8 mouse cellular contexts compared by ENCODE assay signal in genomic region chr1:190911415-190912123, GRCm38 (mm10). TPM values are rescaled to one million over a fixed set of nuclear protein-coding genes. Genes with fewer than 3 reads are reported as not detected.
DNase-seq lines count a peak whose midpoint lies in the region; ATAC-seq and TF ChIP-seq lines count a peak whose summit lies in the region.

TSS of gene Rps6kc1 (minus strand) at chr1:190911770.

- H3K9me3 ChIP-seq in G1E (replicated peaks): no peaks in the 10 kb centered on the region
- H3K9me3 ChIP-seq in forebrain, embryonic 16.5 days (ENCODE audit: control insufficient read depth, low read length): no peaks in the 10 kb centered on the region
- H3K9me3 ChIP-seq in lung, embryonic 14.5 days (ENCODE audit: low read depth, low read length): no peaks in the 10 kb centered on the region

- under 1% methylated on average over 47 of the region's 47 CpGs for WGBS in forebrain, embryonic 16.5 days
- under 1% methylated on average over 47 of the region's 47 CpGs for WGBS in lung, embryonic 14.5 days
- under 1% methylated on average over 47 of the region's 47 CpGs for WGBS in olfactory bulb, adult 2 months

- peak; percentile 87 for ATAC-seq in G1E (ENCODE audit: extremely low read depth, insufficient number of reproducible peaks, low FRiP score, poor library complexity, severe bottlenecking)
- peak; percentile 96 for ATAC-seq in forebrain, embryonic 16.5 days
- ATAC-seq in lung, embryonic 14.5 days (ENCODE audit: insufficient read depth): peak; percentile 95

- peak within 1 kb of the TSS; percentile 78 for H3K27ac ChIP-seq in forebrain, embryonic 16.5 days (ENCODE audit: low read length)
- H3K27ac ChIP-seq in lung, embryonic 14.5 days (ENCODE audit: low read depth): no peak within 1 kb of the TSS
- H3K27ac ChIP-seq in olfactory bulb, adult 2 months (ENCODE audit: insufficient read depth, low read depth, low read length): peak within 1 kb of the TSS; percentile 36

- intact Hi-C loops in heart, postnatal 36 days (cut with DNase I): no loop called here

- peak; percentile 59 for TF ChIP-seq POLR2A in olfactory bulb, adult 2 months (IDR thresholded peaks at IDR 0.05; ENCODE audit: insufficient read depth, low read depth, low read length)

- peak within 1 kb of the TSS; percentile 83 for H3K9ac ChIP-seq in forebrain, embryonic 16.5 days (replicated peaks; ENCODE audit: low read depth, low read length)
- peak within 1 kb of the TSS; percentile 78 for H3K9ac ChIP-seq in lung, embryonic 14.5 days

- peaks cover 12% of the 10 kb centered on the region for H3K36me3 ChIP-seq in G1E (replicated peaks)
- H3K36me3 ChIP-seq in forebrain, embryonic 16.5 days (ENCODE audit: control insufficient read depth, insufficient read depth): no peaks in the 10 kb centered on the region
- H3K36me3 ChIP-seq in lung, embryonic 14.5 days (ENCODE audit: insufficient read depth): no peaks in the 10 kb centered on the region

- H3K4me2 ChIP-seq in forebrain, embryonic 16.5 days (ENCODE audit: low read length): peak within 1 kb of the TSS; percentile 95
- peak within 1 kb of the TSS; percentile 89 for H3K4me2 ChIP-seq in lung, embryonic 14.5 days

- no peaks in the 10 kb centered on the region for H3K27me3 ChIP-seq in G1E (ENCODE audit: insufficient read depth, low read length)
- no peaks in the 10 kb centered on the region; the same call in 1 of the 2 replicates for H3K27me3 ChIP-seq in forebrain, embryonic 16.5 days (replicated peaks; ENCODE audit: control insufficient read depth, insufficient read depth, low read length)
- no peaks in the 10 kb centered on the region for H3K27me3 ChIP-seq in lung, embryonic 14.5 days (ENCODE audit: insufficient read depth, low read length)

- peak within 1 kb of the TSS; percentile 97 for H3K4me3 ChIP-seq in G1E (ENCODE audit: low read depth, low read length)
- H3K4me3 ChIP-seq in forebrain, embryonic 16.5 days (replicated peaks; ENCODE audit: low read length): peak within 1 kb of the TSS; percentile 71
- peak within 1 kb of the TSS; percentile 80 for H3K4me3 ChIP-seq in lung, embryonic 14.5 days (ENCODE audit: low read depth, low read length)
- H3K4me3 ChIP-seq in olfactory bulb, adult 2 months (ENCODE audit: insufficient read depth, low read depth, low read length): peak within 1 kb of the TSS; percentile 65

- peak; percentile 58 for DNase-seq in G1E (ENCODE audit: low spot score)
- peak; percentile 82 to 83 for DNase-seq in cerebellum, adult 18-20 months
- peak; percentile 84 to 85 for DNase-seq in heart, postnatal 36 days
- DNase-seq in layer of hippocampus, adult 8-10 months (ENCODE audit: low spot score in 2 of 2): peak; percentile 77 to 83
- peak; percentile 88 for DNase-seq in lung, embryonic 14.5 days
- peak; percentile 38 to 39 for DNase-seq in thymus, adult 18-20 months

- peaks cover 37% of the 10 kb centered on the region for H3K4me1 ChIP-seq in G1E (ENCODE audit: insufficient read depth, low read depth, low read length)
- H3K4me1 ChIP-seq in forebrain, embryonic 16.5 days (replicated peaks; ENCODE audit: control insufficient read depth, insufficient read depth, low read length): peaks cover 17% of the 10 kb centered on the region
- peaks cover 9% of the 10 kb centered on the region; the same call in 1 of the 2 replicates for H3K4me1 ChIP-seq in lung, embryonic 14.5 days (ENCODE audit: insufficient read depth)
- H3K4me1 ChIP-seq in olfactory bulb, adult 2 months (ENCODE audit: control insufficient read depth, insufficient read depth, low read length): peaks cover 3% of the 10 kb centered on the region; the same call in 1 of the 2 replicates

- TF ChIP-seq CTCF in G1E (IDR thresholded peaks at IDR 0.05; ENCODE audit: low read depth, low read length): no peak
- no peak for TF ChIP-seq CTCF in lung, embryonic 14.5 days (IDR thresholded peaks at IDR 0.05; ENCODE audit: low read depth)
- TF ChIP-seq CTCF in olfactory bulb, adult 2 months (IDR thresholded peaks at IDR 0.05; ENCODE audit: insufficient read depth, low read depth, low read length): no peak

RNA-seq across cellular contexts. Expression of gene Rps6kc1, which starts in this region (rescaled TPM):
- 12.8 and 16.5 TPM in 2 replicates for total RNA-seq in G1E (2014; fragmentation: Nextera tagmentation)
- 13.3 and 15.2 TPM in 2 replicates for total RNA-seq in G1E (2017)
- 22.8 and 31.4 TPM in 2 replicates for polyA plus RNA-seq in G1E (2012)
- polyA plus RNA-seq in forebrain, embryonic 16.5 days (2015; fragmentation: Nextera tagmentation; extraction: Ambion mirVana): 31.9 and 32.7 TPM in 2 replicates
- total RNA-seq in heart, postnatal 36 days (2021): 10 to 100 TPM; 17.4 to 17.9 TPM
- 10 to 100 TPM; 80.8 to 91.0 (median 86.0) TPM for total RNA-seq in layer of hippocampus, adult 8-10 months (2022)
- 14.1 and 14.9 TPM in 2 replicates for polyA plus RNA-seq in lung, embryonic 14.5 days (2014; fragmentation: Nextera tagmentation; extraction: Ambion mirVana)
- not detected in 2 replicates for polyA plus RNA-seq in olfactory bulb, adult 2 months (2012; ENCODE audit: insufficient read depth, insufficient read length, low replicate concordance, missing spikeins)

Comparison
In these comparisons a context has a peak if more than half of its experiments do, and no peak if none do; other contexts are left out.
1. RNA of gene Rps6kc1 (total RNA-seq): 80.8 to 91.0 TPM in layer of hippocampus, adult 8-10 months; 17.4 to 17.9 TPM in heart, postnatal 36 days and 12.8 to 16.5 TPM in G1E; every median in the first group is over 4 times any median in the second.
2. Peak in every context shown above with its lines, with median percentiles within 50 percentile points of each other: ATAC-seq, DNase-seq and H3K4me3 ChIP-seq.